Mouse (Mus musculus) embryonic stem cell, embryonic (primary cell): ENCODE measurements around the gene Ppm1a.

Source experiments
- CTCF ChIA-PET, 4 experiments: fragments of 300-600 bp in 2 of 4; fragments of 350-600 bp in 2 of 4; sonication (Branson Sonifier 250); formaldehyde crosslinking; loops; one replicate each; lab custom pipeline; 2022; ENCODE audit warnings: inconsistent platforms in 2 of 4; lab: Charles Lee
- POLR2A ChIA-PET, 4 experiments: fragments of 300-600 bp in 2 of 4; fragments of 350-600 bp in 2 of 4; sonication (Branson Sonifier 250); formaldehyde crosslinking; loops; one replicate each; lab custom pipeline; 2022; ENCODE audit warnings: antibody characterized with exemption in 4 of 4, inconsistent platforms in 1 of 4; lab: Charles Lee

Ppm1a gene

DNA sequence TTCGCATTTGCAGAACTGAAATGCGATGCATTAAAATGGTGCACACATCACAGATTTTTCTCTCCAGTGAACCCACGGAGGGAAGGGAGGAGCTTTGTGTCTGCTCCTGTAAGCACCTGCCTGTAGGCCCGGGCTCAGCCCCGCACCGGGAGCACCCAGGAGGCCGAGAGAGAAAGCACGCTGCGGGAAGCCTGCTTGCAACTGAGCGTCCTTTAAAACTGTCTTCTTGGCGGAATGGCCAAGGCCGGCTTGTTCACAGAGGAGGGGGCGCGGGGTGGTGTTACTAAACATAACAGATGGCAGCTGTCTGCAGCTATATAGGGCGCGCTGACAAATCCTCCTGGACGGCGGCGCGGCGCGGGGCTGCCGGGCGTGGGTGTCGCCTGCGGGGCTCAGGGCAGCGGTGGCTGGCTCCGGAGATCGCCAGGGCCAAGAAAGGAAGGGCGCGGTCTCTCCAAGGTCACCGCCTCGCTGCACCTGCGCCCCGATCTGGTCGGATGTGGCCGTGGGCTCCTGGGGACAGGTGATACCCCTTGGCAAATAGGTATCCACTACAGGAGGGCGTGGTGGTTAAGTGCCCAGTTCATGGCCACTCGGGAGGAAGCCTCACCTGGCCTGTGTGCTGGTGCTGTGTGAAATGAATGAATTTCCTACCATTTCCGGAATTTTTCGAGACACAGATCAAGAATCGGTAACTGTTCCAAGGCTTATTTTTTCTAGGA is 74.6 kb downstream of the Ppm1a start:
- ChIA-PET CTCF (interaction anchor here in 2 of 4 experiments (0.5 to 2.4 kb wide), 6 partner anchors 11 to 144 kb away, joined by 3 to 20 read pairs (median 4); no protein-coding TSS in a partner anchor), POLR2A (interaction anchor here in 2 of 4 experiments (0.6 to 2.8 kb wide), 5 partner anchors 11 to 360 kb away, joined by 3 to 8 read pairs (median 3); no protein-coding TSS in a partner anchor)

DNA sequence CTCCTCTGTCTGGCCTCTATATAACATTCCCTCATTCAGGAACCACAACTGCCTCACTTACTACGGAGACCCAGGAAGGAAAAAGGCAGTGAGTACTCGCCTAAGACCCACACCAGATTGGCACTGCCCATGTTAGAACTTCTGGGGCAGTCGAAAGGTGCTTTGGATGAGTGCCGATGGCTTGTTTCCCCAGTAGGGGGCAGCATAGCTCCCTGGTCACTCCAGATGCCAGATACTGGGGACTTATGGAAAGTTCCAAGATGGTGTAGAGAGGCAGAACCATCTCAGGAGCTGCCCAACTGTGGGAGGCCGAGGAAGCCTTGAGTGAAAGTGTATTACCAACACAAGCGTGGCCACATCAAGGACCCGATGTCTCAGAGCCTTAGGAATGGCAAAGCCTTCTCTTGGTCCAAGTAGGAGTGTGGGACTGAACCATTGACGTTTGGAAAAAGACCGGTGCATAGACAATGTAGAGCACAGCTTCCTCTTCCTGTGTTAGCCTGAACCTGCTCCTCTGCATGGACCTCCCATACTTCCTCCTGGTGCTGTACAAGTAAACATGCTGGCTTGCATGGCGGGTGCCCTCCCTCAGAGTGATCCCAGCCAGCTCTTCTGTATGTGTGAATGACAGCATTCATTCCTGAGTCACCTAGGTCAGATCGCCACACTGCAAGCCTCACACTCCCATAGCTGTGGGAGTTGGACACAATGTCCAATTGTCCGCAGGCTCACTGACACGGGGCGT is 77.7 kb downstream of the Ppm1a start:
- POLR2A ChIA-PET, result interaction anchor here in 3 of 4 experiments (0.6 to 2.1 kb wide), 11 partner anchors 9 to 527 kb away, joined by 3 to 9 read pairs (median 4); no protein-coding TSS in a partner anchor

DNA sequence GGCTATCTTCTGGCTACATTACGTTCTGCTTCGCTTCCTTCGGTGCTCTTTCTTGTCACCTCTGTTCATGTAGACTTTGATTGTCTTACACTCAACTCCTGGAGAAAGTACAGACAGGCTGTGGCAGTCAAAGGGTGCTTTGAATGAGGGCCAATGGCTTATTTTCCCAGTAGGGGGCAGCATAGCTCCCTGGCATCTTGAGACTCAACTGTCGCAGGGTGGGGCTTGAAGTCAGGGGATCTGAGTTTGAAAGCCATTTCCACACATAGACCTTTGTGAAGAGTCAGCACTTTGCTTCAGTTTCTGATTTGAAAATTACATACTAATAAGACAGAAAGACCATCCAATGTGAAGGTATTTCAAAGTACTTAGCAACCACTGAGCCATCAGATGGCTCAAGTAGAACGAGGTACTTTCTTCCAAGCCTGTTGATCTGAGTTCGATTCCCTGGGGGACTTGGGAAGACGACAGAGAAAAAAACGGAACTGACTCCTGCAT is 78.3 kb downstream of the Ppm1a start:
- CTCF ChIA-PET, result interaction anchor here (0.5 to 5.6 kb wide), 40 partner anchors 8 to 1187 kb away, joined by 3 to 61 read pairs (median 5); no protein-coding TSS in a partner anchor

More for the DNA sequence above, 77.7 kb downstream of the Ppm1a start:
- CTCF ChIA-PET, result interaction anchor here (0.5 to 5.6 kb wide), 55 partner anchors 8 to 1587 kb away, joined by 3 to 61 read pairs (median 5); partner anchors contain the start of genes 4930447C04Rik (in 1 of the 4) and Six6 (in 1 of the 4)

DNA sequence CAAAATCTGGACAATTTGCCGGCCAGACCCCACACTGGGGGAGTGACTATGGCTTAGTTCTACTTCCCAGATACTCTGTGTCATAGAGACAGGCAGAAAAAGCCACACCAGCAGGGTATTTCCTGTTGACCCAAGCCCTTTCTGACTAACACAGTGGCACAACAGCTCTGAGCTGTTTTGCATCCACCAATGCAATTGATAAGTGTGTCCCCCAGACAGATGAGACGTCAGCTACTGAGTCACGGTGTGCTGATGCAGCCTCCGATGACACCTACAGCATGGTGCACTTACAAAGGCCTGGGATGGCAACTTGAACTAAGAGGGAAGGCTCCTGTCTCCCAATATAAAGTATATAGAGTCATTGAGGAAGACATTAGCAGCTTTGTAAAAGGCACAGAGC is 80.0 kb downstream of the Ppm1a start:
- POLR2A ChIA-PET, result interaction anchor here in 2 of 4 experiments (0.9 to 1.3 kb wide), 3 partner anchors 16 to 41 kb away, joined by 3 read pairs; no protein-coding TSS in a partner anchor

More for the DNA sequence above, 78.3 kb downstream of the Ppm1a start:
- POLR2A ChIA-PET, result interaction anchor here in 3 of 4 experiments (1.0 to 2.1 kb wide), 7 partner anchors 9 to 141 kb away, joined by 3 to 9 read pairs (median 3); no protein-coding TSS in a partner anchor

DNA sequence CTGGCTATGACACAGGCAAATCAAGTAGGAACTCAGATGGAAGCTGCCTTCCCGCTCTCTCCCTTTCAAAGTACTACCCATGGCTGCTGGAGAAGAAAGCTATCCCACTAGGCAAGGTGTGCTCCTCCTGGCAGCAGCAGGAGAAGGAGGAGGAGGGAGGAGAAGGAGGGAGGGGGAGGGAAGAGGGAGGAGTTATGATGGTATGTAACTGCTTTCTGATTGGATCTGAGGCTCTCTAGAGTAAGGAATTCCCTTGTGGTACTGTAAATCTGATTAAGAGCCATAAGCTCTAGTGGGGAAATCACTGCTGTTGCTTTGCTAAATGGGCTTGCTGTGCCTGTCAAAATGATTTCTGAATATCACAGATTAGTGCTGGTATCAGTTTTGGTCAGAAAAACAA is 84.2 kb downstream of the Ppm1a start:
- CTCF ChIA-PET, result interaction anchor here in 2 of 4 experiments (0.7 to 1.0 kb wide), 2 partner anchors 124 to 135 kb away, joined by 4 to 7 read pairs; no protein-coding TSS in a partner anchor

More for the DNA sequence above, 80.0 kb downstream of the Ppm1a start:
- CTCF ChIA-PET, result interaction anchor here in 3 of 4 experiments (1.0 to 5.6 kb wide), 7 partner anchors 10 to 376 kb away, joined by 3 to 61 read pairs (median 5); no protein-coding TSS in a partner anchor

DNA sequence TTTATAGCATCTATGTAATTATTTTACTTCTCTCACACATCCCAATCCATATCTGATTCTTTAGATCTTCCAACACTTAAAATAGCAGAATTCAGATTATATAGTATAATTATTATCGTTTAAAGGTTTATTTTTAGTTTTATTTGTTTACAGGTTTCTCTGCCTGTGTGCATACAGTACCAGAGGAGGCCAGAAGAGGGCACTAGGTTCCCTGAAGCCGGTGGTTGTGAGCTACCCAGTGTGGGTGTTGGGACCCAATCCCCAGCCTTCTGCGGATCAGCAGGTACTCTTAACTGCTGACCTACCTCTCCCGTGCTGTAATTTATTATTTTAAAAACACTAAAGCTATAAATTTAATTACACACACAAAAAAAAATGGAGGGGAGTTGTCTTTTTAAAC is 85.9 kb downstream of the Ppm1a start:
- POLR2A ChIA-PET, result interaction anchor here in 2 of 4 experiments (0.7 to 1.9 kb wide), 3 partner anchors 8 to 75 kb away, joined by 3 to 4 read pairs (median 4); no protein-coding TSS in a partner anchor
- CTCF ChIA-PET, result interaction anchor here (0.5 to 1.7 kb wide), 14 partner anchors 8 to 703 kb away, joined by 3 to 22 read pairs (median 4); partner anchors contain the start of gene Tmem30b (in 1 of the 4)

More for the DNA sequence above, 84.2 kb downstream of the Ppm1a start:
- POLR2A ChIA-PET, result interaction anchor here in 1 of 4 experiments (0.8 to 1.3 kb wide), 2 partner anchors 9 to 81 kb away, joined by 3 read pairs; no protein-coding TSS in a partner anchor

DNA sequence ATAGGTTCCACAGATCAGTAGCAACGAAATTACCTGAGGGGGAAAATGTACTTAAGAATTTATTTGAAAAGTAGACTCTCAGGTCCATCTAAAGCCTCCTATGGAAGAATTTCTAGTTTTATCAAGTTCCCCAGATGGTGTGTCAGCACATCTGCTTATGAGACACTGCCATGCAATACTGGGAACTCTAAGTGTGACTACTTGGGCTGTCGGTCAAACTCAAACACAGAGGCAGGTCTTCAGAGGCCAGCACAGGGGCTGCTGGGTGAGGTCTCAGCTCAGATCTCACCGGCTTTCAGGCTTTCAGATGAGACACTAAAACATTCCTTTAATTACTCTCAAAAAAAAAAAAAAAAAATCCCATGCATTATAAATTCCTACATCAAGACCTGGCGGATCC is 86.3 kb downstream of the Ppm1a start:
- ChIA-PET CTCF (interaction anchor here (0.5 to 1.7 kb wide), 18 partner anchors 8 to 702 kb away, joined by 3 to 22 read pairs (median 5); partner anchors contain the start of gene Tmem30b (in 1 of the 4)), POLR2A (interaction anchor here in 3 of 4 experiments (0.7 to 1.9 kb wide), 7 partner anchors 9 to 758 kb away, joined by 3 to 6 read pairs (median 4); partner anchors contain the start of genes Jkamp (in 1 of the 3) and L3hypdh (in 1 of the 3))

DNA sequence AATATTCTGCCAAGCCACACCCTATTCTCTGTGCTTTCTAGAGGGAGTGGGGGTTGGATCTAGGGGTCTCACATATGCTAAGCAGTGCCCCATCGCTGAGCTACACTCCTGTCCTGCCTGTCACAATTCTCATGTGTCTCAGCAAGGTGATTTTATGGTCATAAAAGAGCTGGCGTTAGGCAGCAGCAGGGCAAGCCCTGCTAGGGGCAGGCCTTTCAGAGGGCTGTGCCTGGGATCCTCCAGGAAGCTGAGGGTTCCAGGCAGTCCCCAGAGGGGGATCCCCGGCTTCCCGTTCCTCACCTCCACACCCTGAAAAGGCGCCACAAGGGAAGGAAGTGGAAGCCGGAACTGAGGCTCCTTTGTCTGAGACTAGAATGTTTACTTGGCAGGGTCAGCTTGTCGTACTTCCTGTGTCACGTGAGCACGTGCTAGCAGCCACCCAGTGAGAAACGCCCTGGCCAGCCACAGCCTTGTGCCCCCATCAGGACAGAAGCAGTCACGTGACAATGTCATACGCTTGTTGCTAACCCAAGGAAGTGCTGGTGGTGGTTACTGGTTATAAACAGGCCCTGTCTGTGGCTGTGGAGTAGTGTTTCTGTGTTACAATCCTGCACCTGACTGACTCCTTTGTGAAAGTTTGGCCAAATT is 86.8 kb downstream of the Ppm1a start:
- POLR2A ChIA-PET, result interaction anchor here in 3 of 4 experiments (0.6 to 1.9 kb wide), 10 partner anchors 9 to 759 kb away, joined by 3 to 6 read pairs (median 4); partner anchors contain the start of genes Jkamp (in 1 of the 3) and L3hypdh (in 1 of the 3)
- CTCF ChIA-PET, result interaction anchor here (0.7 to 1.7 kb wide), 12 partner anchors 9 to 133 kb away, joined by 3 to 22 read pairs (median 6); no protein-coding TSS in a partner anchor

DNA sequence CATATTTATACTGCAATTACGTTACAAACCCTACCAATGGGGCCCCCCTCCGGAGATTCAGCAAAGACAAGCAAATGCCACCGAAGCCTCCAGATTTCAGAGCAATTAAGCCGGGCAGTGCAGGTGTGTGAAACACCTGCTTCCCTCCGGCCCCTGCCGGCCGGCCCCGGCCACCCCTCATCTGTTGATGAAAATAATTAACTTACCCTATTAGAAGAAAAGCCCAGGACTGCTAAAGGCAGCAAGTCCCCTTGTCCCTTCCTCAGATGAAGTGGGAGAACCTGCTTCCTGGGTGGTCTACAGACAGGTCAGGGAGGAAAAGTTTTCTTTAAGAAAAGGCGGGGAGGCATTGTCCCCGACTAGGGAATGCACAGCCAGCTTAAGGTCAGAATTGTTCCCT is 88.7 kb downstream of the Ppm1a start:
- CTCF ChIA-PET, result interaction anchor here in 2 of 4 experiments (0.6 kb wide), 2 partner anchors 9 to 131 kb away, joined by 3 to 5 read pairs; no protein-coding TSS in a partner anchor
- POLR2A ChIA-PET, result no interaction called here

DNA sequence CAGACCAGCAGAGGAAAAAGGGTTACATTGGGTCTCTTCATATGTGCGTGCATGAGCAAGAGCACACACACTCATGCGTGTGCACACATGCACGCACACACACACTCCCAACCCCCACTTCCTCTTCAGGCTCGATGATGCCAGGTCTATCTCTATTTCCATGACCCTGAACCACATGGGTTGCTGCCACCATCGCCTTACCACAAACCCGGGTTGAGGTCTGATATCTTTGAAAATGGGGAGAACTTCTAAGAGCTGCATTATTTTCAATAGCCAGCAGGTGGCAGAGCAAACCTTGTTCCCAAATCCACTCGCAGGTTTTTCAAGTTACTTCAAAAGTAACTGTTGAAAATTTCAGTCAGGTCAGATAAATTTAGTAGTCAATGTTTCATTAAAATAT is 90.5 kb downstream of the Ppm1a start:
- ChIA-PET CTCF (interaction anchor here (0.5 to 2.7 kb wide), 33 partner anchors 10 to 1456 kb away, joined by 3 to 32 read pairs (median 5); partner anchors contain the start of gene Dhrs7 (in 1 of the 4)), POLR2A (interaction anchor here in 3 of 4 experiments (0.6 to 1.7 kb wide), 8 partner anchors 27 to 154 kb away, joined by 3 to 4 read pairs (median 3); no protein-coding TSS in a partner anchor)
